Mouse (Mus musculus) cerebellum, adult (tissue): ENCODE measurements around the gene Gal3st3.
"Not testable (repeated sequence)": the region's sequence is repeated elsewhere in the genome, so short reads cannot be mapped to it uniquely, and the experiment has no call there.

Source experiments
- ATAC-seq: cut with Nextera tagmentation; 2 replicates; pipeline ENCODE4 v1.9.2; 2017; ENCODE audit warnings: mild to moderate bottlenecking, moderate library complexity, mixed read lengths; ENCODE audit not compliant: insufficient number of reproducible peaks, low FRiP score, low TSS enrichment

The Gal3st3 gene

DNA sequence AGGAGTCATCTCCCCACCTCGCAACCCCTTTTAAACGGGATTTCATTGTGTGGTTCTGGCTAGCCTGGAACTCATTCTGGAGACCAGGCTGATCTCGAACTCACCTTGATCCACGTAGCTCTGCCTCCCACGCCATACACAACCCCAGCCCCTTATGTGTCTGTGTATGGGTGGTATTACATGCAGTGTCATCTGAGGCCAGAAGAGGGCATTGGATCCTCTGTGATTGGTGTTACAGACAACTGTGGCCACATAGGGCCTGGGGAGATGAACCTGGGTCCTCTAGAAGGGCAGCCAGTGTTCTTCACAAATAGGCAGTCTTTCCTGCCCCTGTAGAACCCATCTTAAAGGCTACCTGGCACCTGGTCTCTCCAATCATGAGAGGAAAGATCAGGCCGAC, 8.1 kb downstream of the Gal3st3 start:
- ATAC-seq, result no peak

DNA sequence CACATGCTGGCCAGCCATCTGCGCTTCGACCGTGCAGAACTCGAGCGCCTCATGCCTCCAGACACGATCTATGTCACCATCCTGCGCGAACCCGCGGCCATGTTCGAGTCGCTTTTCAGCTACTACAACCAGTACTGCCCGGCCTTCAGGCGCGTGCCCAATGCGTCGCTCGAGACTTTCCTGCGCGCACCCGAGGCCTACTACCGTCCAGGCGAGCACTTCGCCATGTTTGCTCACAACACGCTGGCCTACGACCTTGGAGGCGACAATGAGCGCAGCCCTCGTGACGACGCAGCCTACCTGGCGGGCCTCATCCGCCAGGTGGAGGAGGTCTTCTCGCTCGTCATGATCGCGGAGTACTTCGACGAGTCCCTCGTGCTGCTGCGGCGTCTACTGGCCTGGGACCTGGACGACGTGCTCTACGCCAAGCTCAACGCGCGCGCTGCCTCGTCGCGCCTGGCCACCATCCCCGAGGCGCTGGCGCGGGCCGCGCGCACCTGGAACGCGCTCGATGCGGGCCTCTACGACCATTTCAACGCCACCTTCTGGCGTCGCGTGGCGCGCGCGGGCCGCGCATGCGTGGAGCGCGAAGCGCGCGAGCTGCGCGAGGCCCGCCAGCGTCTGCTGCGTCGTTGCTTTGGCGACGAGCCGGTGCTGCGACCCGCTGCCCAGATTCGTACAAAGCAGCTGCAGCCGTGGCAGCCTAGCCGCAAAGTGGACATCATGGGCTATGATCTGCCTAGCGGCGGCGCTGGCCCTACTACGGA, 9.0 kb downstream of the Gal3st3 start:
- no peak for ATAC-seq

DNA sequence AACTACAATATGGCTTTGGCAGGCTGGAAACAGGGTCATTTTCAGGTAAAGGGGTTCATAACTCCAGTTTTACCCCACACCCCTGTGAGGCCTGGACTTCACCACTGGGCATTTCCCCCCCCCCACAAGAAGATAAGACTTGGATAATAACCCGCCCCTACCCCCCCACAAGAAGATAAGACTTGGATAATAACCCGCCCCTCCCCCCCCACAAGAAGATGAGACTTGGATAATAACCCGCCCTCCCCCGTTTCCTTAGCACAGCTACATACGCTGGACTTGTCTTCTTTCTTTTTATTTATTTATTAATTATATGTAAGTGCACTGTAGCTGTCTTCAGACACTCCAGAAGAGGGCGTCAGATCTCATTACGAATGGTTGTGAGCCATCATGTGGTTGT, 10.9 kb downstream of the Gal3st3 start:
- no peak for ATAC-seq

DNA sequence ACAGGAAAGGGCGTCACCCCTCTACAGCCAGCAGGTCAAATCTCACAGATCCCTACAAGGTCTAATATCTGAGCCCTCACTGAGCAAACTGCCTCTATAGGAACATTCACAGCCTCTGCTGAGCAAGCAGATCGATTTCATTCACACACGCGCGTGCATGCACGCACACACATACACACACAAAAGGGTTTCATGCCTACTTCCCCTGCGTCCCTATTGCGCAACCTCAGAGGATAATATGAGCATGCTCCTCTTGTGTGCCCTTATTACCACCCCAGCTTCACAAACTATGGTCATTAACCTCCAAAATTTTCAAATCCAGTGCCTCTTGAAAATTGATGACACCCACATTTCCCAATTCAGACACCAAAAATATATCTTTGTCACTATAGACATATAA, 15.1 kb downstream of the Gal3st3 start:
- no peak for ATAC-seq

DNA sequence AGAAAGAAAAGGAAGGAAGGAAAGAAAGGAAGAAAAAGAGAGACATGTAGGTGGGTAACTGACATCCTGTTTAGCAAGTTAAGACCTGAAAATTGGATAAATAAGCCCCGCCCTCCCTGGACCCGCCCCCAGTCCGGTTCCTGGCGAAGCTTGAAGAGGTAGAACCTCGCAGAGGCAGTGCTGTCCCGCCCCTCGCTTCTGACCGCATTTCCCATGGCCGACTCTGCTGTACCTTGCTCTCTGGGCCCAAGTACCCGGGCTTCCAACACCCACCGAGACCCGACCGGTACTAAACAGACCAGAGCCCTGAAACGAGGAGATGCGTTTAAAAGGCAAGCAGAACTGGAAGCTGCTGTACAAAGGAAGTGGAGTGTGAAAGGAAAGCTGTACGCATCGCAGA, 25.7 kb downstream of the Gal3st3 start:
- ATAC-seq, result no peak

DNA sequence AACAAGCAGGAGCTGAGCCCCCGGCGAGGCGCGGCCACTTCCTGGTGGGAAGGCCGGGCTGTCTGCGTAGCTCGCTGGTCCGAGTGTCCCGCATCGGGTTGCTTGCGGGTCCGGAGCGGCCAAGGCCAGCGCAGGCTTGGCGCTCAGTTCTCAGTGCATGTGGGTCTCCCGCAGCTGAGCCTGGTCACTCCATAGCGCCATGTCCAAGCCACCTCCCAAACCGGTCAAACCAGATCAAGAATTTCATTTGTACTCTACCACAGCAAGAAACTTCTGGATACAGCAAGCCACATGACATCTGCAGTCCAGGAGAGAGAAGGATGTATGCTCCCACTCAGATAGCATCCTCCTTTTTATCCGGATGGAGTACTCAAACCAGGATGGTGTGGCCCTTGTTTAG, 29.8 kb downstream of the Gal3st3 start:
- ATAC-seq, result no peak

DNA sequence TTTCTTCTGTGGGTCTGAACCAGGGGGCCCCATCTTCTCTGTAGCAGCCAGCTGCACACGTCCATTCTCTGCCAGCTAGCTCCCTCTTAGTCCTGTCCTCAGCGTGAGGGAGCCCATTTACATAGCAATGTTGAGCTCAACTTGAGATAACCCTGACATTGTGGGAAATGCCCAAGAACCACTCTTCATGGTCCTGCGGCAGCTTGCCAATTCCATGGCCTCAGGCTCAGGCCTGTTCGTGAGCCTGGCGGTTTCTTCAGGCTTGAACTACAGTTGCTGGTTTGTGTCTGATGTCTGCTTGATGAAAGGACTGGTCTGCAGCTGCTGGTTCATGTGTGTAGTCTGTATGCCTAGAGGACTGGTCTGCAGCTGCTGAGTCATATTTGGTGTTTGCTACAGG, 36.6 kb downstream of the Gal3st3 start:
- ATAC-seq, result no peak

DNA sequence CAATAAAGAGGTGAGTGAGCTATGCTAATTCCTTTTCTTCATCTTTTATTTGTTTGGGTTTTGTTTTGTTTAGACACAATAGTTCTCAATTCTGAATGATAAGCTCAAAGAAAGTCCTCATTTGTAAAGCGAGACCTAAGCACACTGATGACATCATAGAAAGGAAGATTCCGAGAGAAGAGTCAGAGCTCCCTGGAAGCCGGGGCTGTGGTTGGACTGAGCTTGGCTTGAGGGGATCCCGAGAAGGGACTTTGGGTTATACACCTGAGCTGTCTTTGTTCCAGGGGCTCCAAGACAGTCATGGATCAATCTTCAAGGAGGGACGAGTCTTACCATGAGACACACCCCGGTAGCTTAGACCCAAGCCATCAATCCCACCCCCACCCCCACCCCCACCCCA, 37.3 kb downstream of the Gal3st3 start, which contains the start of gene Catsper1:
Gene Catsper1 (plus strand): TSS at position 301 of the 400 bp plus-strand sequence.
- no peak for ATAC-seq

DNA sequence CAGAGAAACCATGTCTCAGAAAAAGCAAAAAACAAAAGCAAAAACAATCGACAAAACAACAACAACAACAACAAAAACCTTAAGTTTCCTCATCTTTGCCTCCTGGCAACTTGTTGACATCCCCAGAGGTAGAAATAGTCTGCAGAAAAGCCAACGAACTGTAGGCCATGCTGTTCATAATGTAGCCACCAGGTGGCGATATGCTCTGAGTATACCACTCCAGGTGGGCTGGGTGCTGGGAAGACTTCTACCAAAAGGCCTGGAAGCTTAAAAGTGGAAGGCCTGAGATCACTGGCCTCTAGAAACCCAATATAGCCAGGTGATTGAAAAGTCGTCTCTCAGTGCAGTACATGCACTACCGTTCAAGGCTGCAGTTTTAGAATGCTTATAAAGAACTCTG, 39.8 kb downstream of the Gal3st3 start:
- no peak for ATAC-seq

DNA sequence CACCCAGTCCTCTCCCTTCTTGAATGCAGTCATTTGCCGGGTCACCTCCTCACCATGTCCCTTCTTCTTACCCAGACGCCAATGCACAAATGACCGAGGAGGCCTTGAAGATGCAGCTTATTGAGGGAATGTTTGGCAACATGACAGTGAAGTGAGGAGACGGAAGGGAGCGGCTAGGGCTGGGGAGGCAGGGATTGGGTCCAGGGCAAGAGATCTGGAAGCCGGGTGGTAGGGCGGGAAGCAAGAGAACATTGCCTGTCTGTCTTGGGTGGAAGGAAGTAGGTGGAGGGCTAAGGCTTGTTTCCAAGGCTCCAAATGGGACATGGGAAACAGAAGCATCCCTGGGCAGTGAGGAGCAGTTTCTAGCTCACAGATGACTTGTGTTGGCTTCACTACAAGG, 43.2 kb downstream of the Gal3st3 start:
- ATAC-seq, result no peak

DNA sequence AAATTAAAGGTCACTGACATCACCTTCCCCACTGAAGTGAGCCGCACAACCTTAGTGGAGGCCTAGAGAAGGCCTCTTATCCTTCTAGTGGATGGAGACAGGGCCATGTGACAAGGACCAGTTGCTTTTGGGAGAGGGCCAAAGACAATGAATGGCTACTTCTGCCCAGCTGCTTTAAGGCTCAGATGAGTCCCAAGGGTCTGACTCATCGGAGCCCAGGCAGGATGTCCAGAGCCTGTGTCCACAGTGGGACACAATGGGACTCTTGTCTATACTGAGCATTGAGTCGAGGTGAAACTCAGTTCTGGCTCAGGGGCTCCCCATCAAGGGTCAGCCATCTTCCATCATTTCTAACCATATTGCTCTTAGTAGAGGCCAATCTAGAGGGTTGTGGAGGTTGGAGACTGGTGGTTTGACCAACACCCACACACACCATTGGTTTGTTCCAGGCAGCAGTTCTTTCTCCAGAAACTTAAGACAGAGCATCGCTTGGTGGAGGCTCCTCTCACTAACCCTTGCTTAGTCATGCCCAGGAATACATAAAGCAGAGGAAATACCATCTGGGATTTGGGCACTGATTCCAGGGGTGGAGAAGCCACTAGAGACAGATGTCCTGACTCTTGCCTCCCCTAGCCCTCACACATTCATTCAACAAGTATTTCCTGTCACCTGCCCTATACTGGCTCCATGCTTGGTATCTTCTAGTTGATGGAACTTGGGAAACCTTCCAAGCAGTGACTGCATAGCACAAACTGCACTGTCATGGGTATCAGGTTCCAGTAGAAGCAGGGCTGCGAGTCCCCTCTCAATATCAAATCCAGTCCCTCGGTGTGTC, 47.4 kb downstream of the Gal3st3 start:
- ATAC-seq, result no peak

DNA sequence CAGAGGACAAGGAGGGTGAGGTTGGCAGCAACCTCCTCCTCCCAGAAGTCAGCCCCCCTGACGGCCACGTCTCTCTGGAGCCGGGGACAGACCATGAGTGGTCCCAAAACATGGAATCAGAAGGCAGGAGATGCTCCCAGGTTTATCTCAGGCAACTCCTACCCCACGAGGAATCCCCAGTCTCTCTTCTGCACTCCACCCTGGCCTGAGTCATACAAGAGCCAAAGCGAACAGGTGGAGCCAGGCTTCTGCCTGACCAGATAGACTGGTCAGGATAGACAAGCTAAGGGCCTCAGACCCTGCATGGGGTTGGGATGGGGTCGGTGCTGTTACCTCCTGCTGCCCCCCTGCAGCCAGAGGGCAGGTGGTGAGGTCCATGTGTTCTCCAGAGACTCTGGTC, 49.9 kb downstream of the Gal3st3 start:
- ATAC-seq, result no peak

DNA sequence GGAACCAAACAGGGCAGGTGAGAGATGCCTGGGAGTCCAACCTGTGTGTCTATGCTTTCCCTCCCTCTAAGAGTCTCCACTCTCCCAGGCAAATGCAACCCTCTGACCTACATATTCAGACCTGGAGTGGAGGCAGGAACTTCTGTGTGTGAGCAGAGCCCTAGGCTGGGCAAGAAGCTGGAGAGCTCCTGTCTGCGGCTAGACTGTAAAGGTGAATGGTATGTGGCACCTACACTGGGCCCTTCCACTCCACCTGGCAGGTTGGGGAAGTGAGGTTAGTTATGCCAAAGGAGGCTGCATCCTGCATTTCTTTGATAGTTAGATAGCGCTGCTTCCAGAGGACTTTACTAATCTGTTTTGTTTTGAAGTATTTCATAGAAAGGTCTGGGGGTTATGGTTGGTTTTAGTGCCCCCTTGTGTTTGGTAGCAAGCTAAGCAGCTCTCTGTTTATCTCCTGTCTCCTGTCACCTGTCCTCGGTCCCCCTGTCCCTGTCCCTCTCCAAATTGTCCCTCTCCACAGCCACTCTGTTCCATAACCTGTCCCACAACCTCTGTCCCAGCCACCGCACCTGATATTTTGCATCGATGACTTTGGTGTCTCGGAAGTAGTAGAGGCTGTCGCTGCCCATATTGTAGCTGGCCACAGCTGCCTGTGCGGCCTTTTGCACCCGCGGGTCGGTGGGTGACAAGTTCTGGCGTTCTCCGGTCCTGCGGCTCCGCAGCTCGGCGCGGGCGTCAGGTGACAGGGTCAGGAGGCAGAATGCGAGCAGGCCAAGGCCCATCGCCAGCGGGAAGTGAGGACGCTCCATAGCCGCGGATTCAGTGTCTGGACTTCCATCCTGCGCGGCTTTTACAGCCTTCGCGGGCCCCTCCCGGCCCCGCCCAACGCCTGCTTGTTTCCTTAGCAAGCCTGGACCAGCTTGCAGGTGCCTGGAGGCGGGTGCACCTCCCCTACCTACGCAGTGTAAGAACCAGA, 50.7 kb downstream of the Gal3st3 start:
- ATAC-seq, result peak; percentile 64; the same call in 1 of the 2 replicates

DNA sequence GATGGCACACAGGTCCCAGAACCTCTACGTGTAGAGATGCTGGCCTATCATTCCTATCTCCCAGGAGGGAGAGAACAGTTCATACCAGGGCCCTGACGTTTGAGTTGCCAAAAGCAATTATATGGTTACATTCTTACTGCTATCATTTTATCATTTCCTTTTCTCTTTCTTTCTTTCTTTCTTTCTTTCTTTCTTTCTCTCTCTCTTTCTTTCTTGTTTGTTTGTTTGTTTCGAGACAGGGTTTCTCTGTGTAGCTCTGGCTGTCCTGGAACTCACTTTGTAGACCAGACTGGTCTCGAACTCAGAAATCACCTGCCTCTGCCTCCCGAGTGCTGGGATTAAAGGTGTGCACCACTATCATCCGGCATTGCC, 51.4 kb downstream of the Gal3st3 start, which contains the start of gene Cst6:
Gene Cst6 (minus strand): TSS at position 73 of the 372 bp plus-strand sequence.
- ATAC-seq, result not testable (repeated sequence)

DNA sequence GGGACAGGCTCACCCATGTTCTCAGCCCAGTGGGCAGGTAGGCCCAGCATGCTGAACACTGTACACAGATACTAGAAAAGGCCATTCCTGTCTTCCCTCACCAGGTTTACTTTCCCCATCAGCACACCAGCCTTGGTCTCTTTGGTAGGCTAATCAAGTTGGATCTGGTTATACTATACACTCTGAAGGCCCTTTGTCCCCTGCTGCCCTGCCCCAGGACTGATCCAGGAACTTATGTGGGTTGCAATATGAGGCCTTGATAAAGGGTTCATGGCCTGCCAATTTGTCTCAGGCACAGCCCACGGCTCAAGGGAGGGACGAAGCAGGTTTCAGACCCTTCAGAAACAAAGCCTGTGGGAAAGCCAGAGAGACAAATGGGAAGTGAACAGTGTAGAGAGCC, 55.5 kb downstream of the Gal3st3 start:
- no peak for ATAC-seq

DNA sequence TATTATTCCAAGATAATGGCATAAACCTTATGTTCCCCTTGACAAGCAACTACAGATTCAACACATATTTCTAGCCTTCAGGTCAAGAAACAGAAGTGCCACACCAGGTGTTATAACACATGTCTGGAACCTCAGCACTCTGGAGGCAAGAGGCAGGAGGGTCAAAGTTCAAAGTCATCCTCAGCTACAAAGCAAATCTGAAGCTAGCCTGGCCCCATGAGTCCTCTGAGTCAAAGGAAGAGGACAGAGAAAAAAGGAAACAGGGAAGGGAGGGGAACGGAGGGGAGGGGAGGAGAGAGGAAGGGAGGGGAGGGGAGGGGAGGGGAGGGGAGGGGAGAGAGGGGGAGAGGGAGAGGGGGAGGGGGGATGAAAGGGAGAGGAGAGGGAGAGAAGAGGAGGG, 57.9 kb downstream of the Gal3st3 start:
- no peak for ATAC-seq
